Mouse (Mus musculus): ENCODE data around the gene Prex1.
"Not testable (repeated sequence)": the region's sequence is repeated elsewhere in the genome, so short reads cannot be mapped to it uniquely, and the experiment has no call there.

DNA sequence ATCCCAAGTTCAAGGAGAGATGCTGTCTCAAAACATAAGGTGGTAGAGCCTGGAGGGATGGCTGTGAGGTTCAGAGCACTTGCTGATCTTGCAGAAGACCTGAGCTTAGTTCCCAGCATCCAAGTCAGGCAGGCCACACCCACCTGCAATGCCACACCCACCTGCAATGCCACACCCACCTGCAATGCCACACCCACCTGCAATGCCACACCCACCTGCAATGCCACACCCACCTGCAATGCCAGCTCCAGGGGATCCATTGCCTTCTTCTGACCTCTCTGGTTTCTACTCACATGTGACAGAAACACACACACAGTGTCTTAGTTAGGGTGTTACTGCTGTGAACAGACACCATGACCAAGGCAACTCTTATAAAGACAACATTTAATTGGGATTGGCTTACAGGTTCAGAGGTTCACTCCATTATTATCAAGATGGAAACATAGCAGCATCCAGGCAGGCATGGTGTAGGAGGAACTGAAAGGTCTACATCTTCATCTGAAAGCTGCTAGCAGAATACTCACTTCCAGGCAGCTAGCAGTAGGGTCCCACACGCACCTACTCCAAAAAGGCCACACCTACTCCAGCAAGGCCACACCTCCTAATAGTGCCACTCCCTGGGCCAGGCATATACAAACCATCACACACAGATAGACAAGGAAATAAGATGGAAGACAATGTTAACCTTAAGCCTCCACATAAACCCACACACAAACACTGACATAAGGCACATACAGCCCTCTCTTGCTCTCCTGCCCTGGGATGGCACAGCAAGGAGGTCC is 17.7 kb upstream of the Prex1 start:
- TF ChIP-seq CTCF (IDR thresholded peaks at IDR 0.05; ENCODE audit: extremely low read depth, insufficient read length, insufficient replicate concordance, low read depth, low read length); POLR2A (IDR thresholded peaks at IDR 0.05; ENCODE audit: low read depth, low read length): not testable (repeated sequence)

Measured in small intestine, adult 2 months (tissue).